ENCODE assay signal across 9 mouse cellular contexts in genomic region chr2:9881051-9881591, GRCm38 (mm10). TPM values are rescaled to one million over a fixed set of nuclear protein-coding genes. Genes with fewer than 3 reads are reported as not detected.
DNase-seq lines count a peak whose midpoint lies in the region; ATAC-seq and TF ChIP-seq lines count a peak whose summit lies in the region.
"Had no signal": no experiment of that assay in that cellular context is flagged by ENCODE, and none has a peak within 500 bp of the region (broad histone marks: within the 10 kb centered on the region; RNA-seq: fewer than 3 reads in every experiment).

4930412O13Rik (plus strand) TSS chr2:9881252.

- H3K9ac ChIP-seq in intestine, embryonic 16.5 days (ENCODE audit: low read depth, low read length) = 0 out of 2 replicates have a peak within 1 kb of the TSS, but pooled peaks have one; percentile 38

- ATAC-seq in intestine, embryonic 16.5 days = no peak

- H3K36me3 ChIP-seq in kidney, adult 2 months (ENCODE audit: control insufficient read depth, insufficient read depth, low read length) = no peaks in the 10 kb centered on the region
- H3K36me3 ChIP-seq in intestine, embryonic 16.5 days (ENCODE audit: control insufficient read depth, insufficient read depth, low read length) = no peaks in the 10 kb centered on the region

- no peaks in the 10 kb centered on the region for H3K9me3 ChIP-seq in intestine, embryonic 16.5 days (ENCODE audit: control insufficient read depth, low read length)

- no peak for DNase-seq in kidney, adult 2 months
- no peak for DNase-seq in kidney, adult 11 months
- DNase-seq in embryo, embryonic 11 days = peak; percentile 77
- DNase-seq in neural tube, embryonic 10.5 days (ENCODE audit: extremely low spot score, low spot score) = peak; percentile 76
- DNase-seq in left cerebral cortex, adult 11 months (ENCODE audit: low spot score) = no peak
- DNase-seq in frontal cortex, adult 2 months (ENCODE audit: extremely low spot score in 1 of 2, low spot score in 1 of 2) = no peak
- DNase-seq in adrenal gland, postnatal 36 days = no peak

- H3K4me1 ChIP-seq in kidney, adult 2 months (ENCODE audit: control insufficient read depth, insufficient read depth, low read length) = no peaks in the 10 kb centered on the region
- H3K4me1 ChIP-seq in intestine, embryonic 16.5 days (ENCODE audit: control insufficient read depth, insufficient read depth, low read length) = peaks cover 37% of the 10 kb centered on the region

- TF ChIP-seq POLR2A in kidney, adult 2 months (IDR thresholded peaks at IDR 0.05; ENCODE audit: low read depth, low read length) = no peak

- H3K27ac ChIP-seq in kidney, adult 2 months (ENCODE audit: insufficient read depth, low read depth, low read length) = peak within 1 kb of the TSS; percentile 42
- H3K27ac ChIP-seq in intestine, embryonic 16.5 days (ENCODE audit: low read length) = no peak within 1 kb of the TSS

- WGBS in kidney, adult 2 months = 8% methylated on average over 35 of the region's 35 CpGs
- WGBS in intestine, embryonic 16.5 days = under 1% methylated on average over 34 of the region's 35 CpGs

- H3K4me3 ChIP-seq in kidney, adult 2 months (ENCODE audit: insufficient read depth, low read depth, low read length) = peak within 1 kb of the TSS; percentile 28
- peak within 1 kb of the TSS; percentile 32 for H3K4me3 ChIP-seq in intestine, embryonic 16.5 days (ENCODE audit: low read length)
- H3K4me3 ChIP-seq: erythroblast, embryonic 14.5 days had no signal

- TF ChIP-seq CTCF in kidney, adult 2 months (conservative IDR thresholded peaks at IDR 0.05; ENCODE audit: insufficient read depth, insufficient read length, low read depth, low read length) = no peak

- H3K4me2 ChIP-seq in intestine, embryonic 16.5 days (ENCODE audit: low read depth, low read length) = peak within 1 kb of the TSS; percentile 38

- H3K27me3 ChIP-seq in kidney, adult 2 months (replicated peaks; ENCODE audit: control insufficient read depth, insufficient read depth, low read length) = peaks cover 3% of the 10 kb centered on the region
- H3K27me3 ChIP-seq in intestine, embryonic 16.5 days (replicated peaks; ENCODE audit: control insufficient read depth, insufficient read depth, low read length) = peaks cover 71% of the 10 kb centered on the region

RNA-seq across cellular contexts. Expression of gene 4930412O13Rik, which starts in this region (rescaled TPM):
- 0.39 and 1.4 TPM in 2 replicates for polyA plus RNA-seq in kidney, adult 2 months (2012; rRNA removed)
- polyA plus RNA-seq in intestine, embryonic 16.5 days (2015; fragmentation: Nextera tagmentation; extraction: Ambion mirVana) = not detected in 2 replicates
- polyA plus RNA-seq in frontal cortex, adult 2 months (2012; rRNA removed) = not detected in 2 replicates
- total RNA-seq in adrenal gland, postnatal 36 days (2021) = under 1 TPM; 0.26 to 0.76 TPM
- polyA plus RNA-seq: erythroblast, embryonic 14.5 days had no signal

Comparison
In these comparisons a context has a peak if more than half of its experiments do, and no peak if none do; other contexts are left out.
1. DNase-seq: peak in embryo, embryonic 11 days (single experiment) and neural tube, embryonic 10.5 days (single experiment); none in kidney, adult 2 months (single experiment), kidney, adult 11 months (single experiment), left cerebral cortex, adult 11 months (single experiment), frontal cortex, adult 2 months (0 of 2) and adrenal gland, postnatal 36 days (0 of 2).